Mouse (Mus musculus): ENCODE measurements at regions not wholly inside any gene's neighbourhood (a gene's known extent, or its start where the extent isn't known, plus 50 kb on each side); places are given as distances from the start of the nearest gene placed in this dataset.
"Not testable (repeated sequence)": the region's sequence is repeated elsewhere in the genome, so short reads cannot be mapped to it uniquely, and the experiment has no call there.

GRCm38 (mm10) chr1:141716953-141717352, 1471.0 kb downstream of the Kcnt2 start:
- no peak for DNase-seq (ENCODE audit: low spot score in 2 of 2)

DNA sequence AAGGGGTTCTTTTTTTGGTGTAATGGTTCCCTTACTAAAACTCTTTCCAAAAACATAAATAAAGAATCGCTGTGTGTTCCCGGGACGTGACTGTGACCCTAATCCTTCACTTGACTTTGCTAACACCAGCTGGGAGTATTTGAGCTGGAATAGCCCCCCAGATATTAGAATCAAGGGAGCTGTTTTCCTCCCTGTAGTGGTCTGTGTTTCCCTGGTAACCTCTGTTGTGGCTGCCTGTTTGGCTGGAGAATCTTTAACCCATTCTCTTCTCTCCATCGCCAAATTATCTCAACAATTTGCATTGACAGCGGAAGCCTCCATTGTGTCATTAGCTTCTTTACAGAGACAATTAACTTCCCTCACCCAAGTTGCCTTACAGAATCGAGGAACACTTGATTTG, 1471.6 kb downstream of the Kcnt2 start:
- DNase-seq (ENCODE audit: low spot score in 2 of 2) = no peak

- DNase-seq (ENCODE audit: low spot score in 2 of 2) = no peak
Observed at GRCm38 (mm10) chr1:141741299-141741698, 1495.3 kb downstream of the Kcnt2 start.

GRCm38 (mm10) chr1:141776059-141776458, 1530.1 kb downstream of the Kcnt2 start:
- DNase-seq (ENCODE audit: low spot score in 2 of 2) = no peak

DNA sequence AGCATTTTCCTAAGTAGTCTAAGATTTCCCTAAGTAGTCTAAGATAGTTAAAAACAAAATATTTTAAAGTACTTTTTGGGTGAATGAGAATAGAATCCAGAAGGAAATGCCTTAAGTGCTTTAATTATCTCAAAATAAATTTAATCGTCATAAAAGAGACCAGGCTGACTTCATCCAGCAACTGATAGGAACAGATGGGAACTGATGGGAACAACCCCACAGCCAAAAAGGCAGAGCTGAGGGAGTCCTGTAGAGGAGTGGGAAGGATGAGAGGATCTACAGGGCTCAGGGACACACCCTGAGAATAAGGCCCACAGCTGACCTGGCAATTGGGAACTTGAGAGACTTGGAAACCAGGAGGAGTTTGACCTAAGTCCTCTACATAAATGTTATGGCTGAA, 1537.4 kb downstream of the Kcnt2 start:
- no peak for DNase-seq (ENCODE audit: low spot score in 2 of 2)

GRCm38 (mm10) chr1:141813315-141814158, 1567.6 kb downstream of the Kcnt2 start:
- no peak for DNase-seq (ENCODE audit: low spot score in 2 of 2)

- DNase-seq (ENCODE audit: low spot score in 2 of 2) = peak in 1 of 2 experiments; percentile 40
Observed at GRCm38 (mm10) chr1:141831444-141831843, 1585.5 kb downstream of the Kcnt2 start.

DNA sequence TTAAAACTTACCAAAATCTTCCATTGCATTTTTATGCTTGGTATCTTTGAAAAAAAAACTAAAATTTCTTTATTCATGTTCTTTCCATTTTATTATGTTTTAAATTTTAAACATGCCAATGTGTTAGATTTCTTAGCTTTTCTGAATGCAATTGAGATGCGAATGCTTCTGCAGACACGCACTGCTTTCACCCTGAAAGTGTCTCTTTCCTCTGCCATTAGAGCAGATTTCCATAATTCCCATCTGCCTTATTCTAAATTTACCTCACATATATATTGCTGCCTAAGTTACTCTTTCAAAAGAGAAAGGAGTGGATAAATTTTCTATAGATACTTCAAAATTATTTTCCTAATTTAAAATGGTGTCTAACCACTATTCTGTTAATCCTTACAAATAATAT, 1596.6 kb downstream of the Kcnt2 start:
- peak in 1 of 2 experiments; percentile 5 for DNase-seq (ENCODE audit: low spot score in 2 of 2)

- DNase-seq (ENCODE audit: low spot score in 2 of 2) = not testable (repeated sequence)
Observed at GRCm38 (mm10) chr1:141853841-141854240, 1607.9 kb downstream of the Kcnt2 start.

DNA sequence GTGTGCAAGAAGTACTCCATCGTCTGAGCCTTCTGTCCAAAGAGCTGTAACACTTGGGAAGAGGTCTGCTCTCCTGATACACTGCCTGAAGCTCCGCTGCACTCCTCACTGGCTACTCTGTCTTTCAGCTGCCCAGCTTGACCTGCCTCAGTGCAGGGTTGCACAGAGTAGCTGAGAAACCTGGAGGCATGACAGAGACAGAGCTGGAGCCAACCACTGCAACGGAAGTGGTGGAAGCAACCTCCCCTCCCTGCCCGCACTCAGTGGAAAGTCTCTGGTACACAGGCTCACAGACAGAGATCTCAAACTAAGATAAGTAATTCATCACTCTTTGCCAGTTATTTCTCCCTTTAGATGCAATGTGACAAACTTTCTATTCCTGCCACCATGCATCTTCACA, 1638.4 kb downstream of the Kcnt2 start:
- DNase-seq (ENCODE audit: low spot score in 2 of 2) = no peak

DNA sequence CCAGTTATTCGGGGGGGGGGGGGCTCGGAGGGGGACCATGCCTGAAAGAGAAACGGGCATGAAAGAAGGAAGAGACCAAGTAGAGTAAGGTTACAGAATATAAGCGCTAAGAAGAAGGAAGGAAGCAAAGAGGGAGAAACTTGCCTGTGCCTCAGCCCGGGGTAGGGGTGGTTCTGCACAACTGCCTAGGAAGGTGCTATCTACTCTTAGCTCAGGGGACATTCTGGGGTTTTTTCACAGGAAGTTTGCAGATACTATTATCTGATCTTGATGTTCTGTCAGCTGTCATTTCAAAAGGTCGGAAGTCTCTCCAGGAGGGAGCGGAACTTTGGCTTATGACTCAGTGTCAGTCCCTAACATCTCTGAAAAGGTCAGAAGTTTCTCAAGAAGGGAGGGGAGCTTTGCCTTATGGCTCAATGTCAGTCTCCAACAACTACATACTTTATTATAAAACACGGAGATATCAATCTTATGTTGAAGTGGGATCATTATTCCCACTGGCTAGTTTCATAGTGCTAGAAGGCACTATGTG, 1652.0 kb downstream of the Kcnt2 start:
- no peak for DNase-seq (ENCODE audit: low spot score in 2 of 2)

- DNase-seq (ENCODE audit: low spot score in 2 of 2) = no peak
Observed at GRCm38 (mm10) chr1:141911714-141912398, 1665.9 kb downstream of the Kcnt2 start.

DNA sequence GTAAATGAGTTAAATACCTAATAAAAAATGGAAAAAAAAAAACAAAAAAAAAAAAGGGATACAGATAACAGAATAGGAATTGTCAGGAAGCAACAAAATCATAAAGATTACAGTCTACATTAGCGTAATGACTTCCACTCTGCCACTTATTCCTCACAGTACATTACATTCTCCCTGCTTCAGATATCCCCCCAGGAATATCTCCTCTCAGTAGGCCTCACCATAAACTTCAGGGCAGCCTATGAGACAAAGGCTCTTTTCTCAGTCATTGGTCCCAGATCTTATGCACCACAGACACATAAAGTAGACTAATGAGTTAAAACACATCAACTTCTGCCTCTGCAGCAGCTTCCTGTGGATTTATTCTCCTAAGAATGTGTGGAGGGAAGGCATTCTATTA, 1680.2 kb downstream of the Kcnt2 start:
- no peak for DNase-seq (ENCODE audit: low spot score in 2 of 2)

DNA sequence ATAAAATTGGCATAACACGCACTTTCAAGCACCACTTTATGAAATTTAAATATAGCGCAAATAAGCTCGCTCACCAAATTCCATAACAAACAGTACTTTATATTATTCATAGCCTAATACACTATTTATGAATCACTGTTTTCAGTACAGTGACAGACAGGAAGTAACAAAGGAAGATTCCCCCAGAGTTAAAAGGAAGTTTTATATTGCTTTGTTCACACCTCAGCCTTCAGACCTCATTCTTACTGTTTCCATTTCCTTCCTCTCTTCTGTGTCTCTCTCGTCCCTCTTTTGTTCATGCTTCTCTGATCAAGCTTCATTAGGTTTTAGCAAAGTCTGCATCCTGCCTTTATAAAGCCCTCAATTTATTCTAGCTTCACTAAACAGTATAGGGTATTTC, 1680.8 kb downstream of the Kcnt2 start:
- no peak for DNase-seq (ENCODE audit: low spot score in 2 of 2)

DNA sequence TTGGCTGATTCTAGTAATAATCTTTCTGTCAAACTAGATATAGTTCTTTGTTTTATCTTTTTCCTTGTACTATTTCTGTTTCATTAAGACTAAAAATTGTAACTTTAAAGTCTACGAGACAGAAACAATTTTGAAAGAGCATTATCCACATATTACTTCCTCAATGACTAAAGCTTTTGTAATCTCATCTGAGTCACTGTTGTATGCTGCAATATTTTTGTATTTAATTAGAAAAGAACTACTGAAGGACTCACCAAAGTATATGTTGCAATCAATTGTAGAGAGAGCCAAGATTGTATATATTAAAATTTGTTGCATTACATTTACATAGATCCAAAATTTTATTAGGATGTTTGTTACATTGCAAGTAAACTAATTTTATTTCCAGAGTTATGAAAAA, 1692.4 kb upstream of the B3galt2 start:
- DNase-seq (ENCODE audit: low spot score in 2 of 2) = no peak

- no peak for DNase-seq (ENCODE audit: low spot score in 2 of 2)
Observed at GRCm38 (mm10) chr1:141954323-141954867, 1686.1 kb upstream of the B3galt2 start.

DNA sequence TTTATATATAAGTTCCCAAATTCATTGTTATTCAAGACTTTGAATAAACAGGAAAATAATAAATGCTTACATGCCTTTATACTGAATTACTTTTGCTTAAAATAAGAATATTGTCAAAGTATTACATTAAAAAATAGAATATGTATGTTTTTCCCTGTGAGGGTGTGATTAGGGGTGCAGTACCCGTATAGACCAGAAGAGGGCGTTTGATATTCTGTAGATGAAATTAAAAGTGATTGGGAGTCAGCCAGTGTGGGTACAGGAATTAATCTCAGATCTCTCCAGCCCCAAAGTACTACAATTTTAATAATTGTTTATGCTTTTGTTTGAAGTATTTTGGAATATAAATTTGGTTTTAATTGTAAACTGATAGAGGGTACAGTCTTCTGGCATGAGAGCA, 1678.7 kb upstream of the B3galt2 start:
- DNase-seq (ENCODE audit: low spot score in 2 of 2) = peak in 1 of 2 experiments; percentile 20

GRCm38 (mm10) chr1:141968133-141968532, 1672.3 kb upstream of the B3galt2 start:
- DNase-seq (ENCODE audit: low spot score in 2 of 2) = no peak

- no peak for DNase-seq (ENCODE audit: low spot score in 2 of 2)
Observed at GRCm38 (mm10) chr1:141974329-141974728, 1666.1 kb upstream of the B3galt2 start.

- DNase-seq (ENCODE audit: low spot score in 2 of 2) = peak in 1 of 2 experiments; percentile 7
Observed at GRCm38 (mm10) chr1:141999769-142000168, 1640.7 kb upstream of the B3galt2 start.

DNA sequence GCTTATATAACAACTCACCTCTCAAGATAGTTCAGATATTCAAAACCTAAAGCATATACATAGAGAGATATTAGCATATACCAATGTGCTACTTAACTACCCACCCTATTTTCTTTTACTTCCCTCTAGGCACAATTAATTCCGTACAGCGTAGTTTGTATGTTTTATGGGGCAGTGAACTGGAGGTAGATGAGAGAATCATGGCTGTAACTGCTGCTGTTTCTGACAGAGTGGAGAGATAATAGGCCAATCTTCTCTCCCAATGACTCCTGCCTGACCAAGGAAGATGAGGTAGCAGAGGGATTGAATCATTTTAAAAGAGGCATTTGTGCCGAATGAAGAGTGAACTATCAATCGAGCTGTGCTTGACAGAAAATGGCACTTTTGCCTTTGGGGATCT, 1640.1 kb upstream of the B3galt2 start:
- no peak for DNase-seq (ENCODE audit: low spot score in 2 of 2)

DNA sequence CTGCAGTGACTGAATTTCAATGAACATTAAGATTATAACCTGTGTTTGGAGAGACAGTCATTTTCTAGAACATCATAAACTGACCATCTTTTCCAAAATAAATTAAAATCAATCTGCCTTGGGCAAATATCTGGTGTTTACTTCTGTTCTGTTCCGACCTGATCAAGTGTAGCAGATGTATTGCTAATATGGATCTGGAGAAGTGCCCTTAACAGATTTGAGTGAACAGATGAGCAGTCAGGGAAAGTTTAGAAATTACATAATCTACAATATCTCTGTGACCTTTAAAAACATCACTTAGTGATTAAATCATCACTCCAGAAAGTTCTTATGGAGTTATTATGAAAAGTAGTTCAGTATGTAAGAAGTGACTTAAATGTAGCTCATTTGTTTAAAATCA, 1634.1 kb upstream of the B3galt2 start:
- no peak for DNase-seq (ENCODE audit: low spot score in 2 of 2)

- no peak for DNase-seq (ENCODE audit: low spot score in 2 of 2)
Observed at GRCm38 (mm10) chr1:142042751-142043150, 1597.7 kb upstream of the B3galt2 start.
